Mouse (Mus musculus): ENCODE measurements around the gene Klk6. TPM values are rescaled to one million over a fixed set of nuclear protein-coding genes. Genes with fewer than 3 reads are reported as not detected.

The Klk6 gene
- polyA plus RNA-seq, 1 experiment from 2014 or later, result not detected

GRCm38 (mm10) chr7:43810994-43811393, 13.3 kb upstream of the Klk6 start, which contains the start of gene Klk7:
Gene Klk7 (plus strand): TSS chr7:43811294.
- no peaks in the 10 kb centered on the region for H3K27me3 ChIP-seq (replicated peaks; ENCODE audit: insufficient read depth, low read length)
- WGBS, result 41% methylated on average over 5 of the region's 5 CpGs
- ATAC-seq (no peak), DNase-seq (ENCODE audit: low spot score) (no peak)
- no peak within 1 kb of the TSS for H3K9ac ChIP-seq (replicated peaks; ENCODE audit: low read depth)
- no peaks in the 10 kb centered on the region for H3K9me3 ChIP-seq (ENCODE audit: low read length)
- H3K36me3 ChIP-seq (ENCODE audit: insufficient read depth, low read length), result no peaks in the 10 kb centered on the region
- H3K4me2 ChIP-seq (replicated peaks; ENCODE audit: low read depth, low read length), result no peak within 1 kb of the TSS
- no peak within 1 kb of the TSS for H3K4me3 ChIP-seq (ENCODE audit: low read depth, low read length)
- no peaks in the 10 kb centered on the region for H3K4me1 ChIP-seq (ENCODE audit: insufficient read depth, low read depth, low read length)
- no peak within 1 kb of the TSS for H3K27ac ChIP-seq (ENCODE audit: low read length)
- no peak for TF ChIP-seq CTCF (IDR thresholded peaks at IDR 0.05)
- no peak for TF ChIP-seq EP300 (IDR thresholded peaks at IDR 0.05)

GRCm38 (mm10) chr7:43815211-43815610, 9.1 kb upstream of the Klk6 start:
- Histone ChIP-seq H3K9me3 (ENCODE audit: low read length) (no peaks in the 10 kb centered on the region), H3K27me3 (replicated peaks; ENCODE audit: insufficient read depth, low read length) (no peaks in the 10 kb centered on the region), H3K9ac (replicated peaks; ENCODE audit: low read depth) (no peak overlapping the region), H3K4me1 (ENCODE audit: insufficient read depth, low read depth, low read length) (no peaks in the 10 kb centered on the region), H3K4me3 (ENCODE audit: low read depth, low read length) (no peak overlapping the region), H3K27ac (ENCODE audit: low read length) (no peak overlapping the region), H3K4me2 (replicated peaks; ENCODE audit: low read depth, low read length) (no peak overlapping the region), H3K36me3 (ENCODE audit: insufficient read depth, low read length) (no peaks in the 10 kb centered on the region)
- no peak for DNase-seq (ENCODE audit: low spot score)
- ATAC-seq, result no peak
- TF ChIP-seq CTCF (IDR thresholded peaks at IDR 0.05) (no peak), EP300 (IDR thresholded peaks at IDR 0.05) (no peak)
- WGBS, result 85% methylated on average over 7 of the region's 7 CpGs

- Histone ChIP-seq H3K4me3 (ENCODE audit: low read depth, low read length) (no peak overlapping the region), H3K27me3 (replicated peaks; ENCODE audit: insufficient read depth, low read length) (no peaks in the 10 kb centered on the region), H3K9ac (replicated peaks; ENCODE audit: low read depth) (no peak overlapping the region), H3K4me1 (ENCODE audit: insufficient read depth, low read depth, low read length) (no peaks in the 10 kb centered on the region), H3K4me2 (replicated peaks; ENCODE audit: low read depth, low read length) (no peak overlapping the region), H3K27ac (ENCODE audit: low read length) (no peak overlapping the region), H3K36me3 (ENCODE audit: insufficient read depth, low read length) (no peaks in the 10 kb centered on the region), H3K9me3 (ENCODE audit: low read length) (no peaks in the 10 kb centered on the region)
- TF ChIP-seq EP300 (IDR thresholded peaks at IDR 0.05), result no peak
- TF ChIP-seq CTCF (IDR thresholded peaks at IDR 0.05), result no peak
- DNase-seq (ENCODE audit: low spot score) (no peak), ATAC-seq (no peak)
Observed at GRCm38 (mm10) chr7:43816746-43817145, 7.6 kb upstream of the Klk6 start.

- Histone ChIP-seq H3K4me1 (ENCODE audit: insufficient read depth, low read depth, low read length) (no peaks in the 10 kb centered on the region), H3K9me3 (ENCODE audit: low read length) (no peaks in the 10 kb centered on the region), H3K27ac (ENCODE audit: low read length) (no peak overlapping the region), H3K4me2 (replicated peaks; ENCODE audit: low read depth, low read length) (no peak overlapping the region), H3K36me3 (ENCODE audit: insufficient read depth, low read length) (no peaks in the 10 kb centered on the region), H3K9ac (replicated peaks; ENCODE audit: low read depth) (no peak overlapping the region), H3K27me3 (replicated peaks; ENCODE audit: insufficient read depth, low read length) (no peaks in the 10 kb centered on the region), H3K4me3 (ENCODE audit: low read depth, low read length) (no peak overlapping the region)
- TF ChIP-seq CTCF (IDR thresholded peaks at IDR 0.05) (no peak), EP300 (IDR thresholded peaks at IDR 0.05) (no peak)
- ATAC-seq (no peak), DNase-seq (ENCODE audit: low spot score) (no peak)
- WGBS, result 87% methylated on average over 7 of the region's 7 CpGs
Observed at GRCm38 (mm10) chr7:43821581-43821980, 2.7 kb upstream of the Klk6 start.

- WGBS, result 81% methylated on average over 5 of the region's 5 CpGs
- TF ChIP-seq EP300 (IDR thresholded peaks at IDR 0.05) (no peak), CTCF (IDR thresholded peaks at IDR 0.05) (no peak)
- ATAC-seq, result no peak
Observed at GRCm38 (mm10) chr7:43826056-43826455, 1.8 kb downstream of the Klk6 start.

GRCm38 (mm10) chr7:43827706-43828105, 3.4 kb downstream of the Klk6 start:
- TF ChIP-seq EP300 (IDR thresholded peaks at IDR 0.05) (no peak), CTCF (IDR thresholded peaks at IDR 0.05) (no peak)
- Histone ChIP-seq H3K36me3 (ENCODE audit: insufficient read depth, low read length) (no peaks in the 10 kb centered on the region), H3K27me3 (replicated peaks; ENCODE audit: insufficient read depth, low read length) (no peaks in the 10 kb centered on the region), H3K4me2 (replicated peaks; ENCODE audit: low read depth, low read length) (no peak overlapping the region), H3K4me1 (ENCODE audit: insufficient read depth, low read depth, low read length) (no peaks in the 10 kb centered on the region), H3K9me3 (ENCODE audit: low read length) (no peaks in the 10 kb centered on the region), H3K9ac (replicated peaks; ENCODE audit: low read depth) (no peak overlapping the region), H3K4me3 (ENCODE audit: low read depth, low read length) (no peak overlapping the region), H3K27ac (ENCODE audit: low read length) (no peak overlapping the region)
- DNase-seq (ENCODE audit: low spot score) (no peak), ATAC-seq (no peak)
- WGBS, result 73% methylated on average over 4 of the region's 4 CpGs

More at GRCm38 (mm10) chr7:43826056-43826455, 1.8 kb downstream of the Klk6 start:
- Histone ChIP-seq H3K9ac (replicated peaks; ENCODE audit: low read depth) (no peak overlapping the region), H3K4me2 (replicated peaks; ENCODE audit: low read depth, low read length) (no peak overlapping the region), H3K36me3 (ENCODE audit: insufficient read depth, low read length) (no peaks in the 10 kb centered on the region), H3K9me3 (ENCODE audit: low read length) (no peaks in the 10 kb centered on the region), H3K27me3 (replicated peaks; ENCODE audit: insufficient read depth, low read length) (no peaks in the 10 kb centered on the region), H3K4me3 (ENCODE audit: low read depth, low read length) (no peak overlapping the region), H3K4me1 (ENCODE audit: insufficient read depth, low read depth, low read length) (no peaks in the 10 kb centered on the region), H3K27ac (ENCODE audit: low read length) (no peak overlapping the region)
- DNase-seq (ENCODE audit: low spot score), result no peak

GRCm38 (mm10) chr7:43829006-43829405, 4.7 kb downstream of the Klk6 start:
- ATAC-seq, result no peak
- DNase-seq (ENCODE audit: low spot score), result no peak
- TF ChIP-seq EP300 (IDR thresholded peaks at IDR 0.05) (no peak), CTCF (IDR thresholded peaks at IDR 0.05) (no peak)
- Histone ChIP-seq H3K4me1 (ENCODE audit: insufficient read depth, low read depth, low read length) (no peaks in the 10 kb centered on the region), H3K9me3 (ENCODE audit: low read length) (no peaks in the 10 kb centered on the region), H3K4me2 (replicated peaks; ENCODE audit: low read depth, low read length) (no peak overlapping the region), H3K36me3 (ENCODE audit: insufficient read depth, low read length) (no peaks in the 10 kb centered on the region), H3K4me3 (ENCODE audit: low read depth, low read length) (no peak overlapping the region), H3K27ac (ENCODE audit: low read length) (no peak overlapping the region), H3K9ac (replicated peaks; ENCODE audit: low read depth) (no peak overlapping the region), H3K27me3 (replicated peaks; ENCODE audit: insufficient read depth, low read length) (no peaks in the 10 kb centered on the region)
- WGBS, result 86% methylated on average over 8 of the region's 8 CpGs
